Mouse (Mus musculus): Measurements from ENCODE around the gene Lonrf2.

DNA sequence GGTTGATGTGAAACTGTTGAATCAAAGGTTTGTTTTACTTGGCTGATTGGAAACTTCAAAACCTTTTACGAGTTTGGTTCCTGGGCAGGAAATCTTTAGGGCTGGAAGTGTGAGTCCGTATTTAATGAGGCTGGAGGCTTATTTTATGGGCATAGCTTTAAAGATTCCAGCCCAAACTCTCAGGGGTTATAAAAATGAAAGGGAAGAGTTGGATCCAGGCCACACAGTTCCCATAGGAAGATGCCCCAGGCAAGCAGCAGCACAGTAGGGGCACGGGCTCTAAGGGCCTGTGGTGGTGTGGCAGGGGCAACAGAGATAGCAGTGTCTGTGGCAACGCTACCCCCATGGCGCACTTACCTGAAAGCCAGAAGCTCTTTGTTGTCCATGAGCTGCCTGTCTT, 29.7 kb upstream of the Lonrf2 start:
- no peak for TF ChIP-seq CTCF (IDR thresholded peaks at IDR 0.05; ENCODE audit: control insufficient read depth, insufficient read depth, insufficient replicate concordance, low read depth, low read length)
- no peak for TF ChIP-seq POLR2A (IDR thresholded peaks at IDR 0.05; ENCODE audit: control insufficient read depth, low read depth, low read length)

Data from testis, adult 2 months (tissue).